Mouse (Mus musculus): ENCODE results near the gene Ric8a.

Ric8a gene

GRCm38 (mm10) chr7:140844905-140845665 is 11.7 kb upstream of the Ric8a start, which contains the start of gene Scgb1c1:
Gene Scgb1c1 (plus strand): TSS chr7:140845547.
- peak; percentile 74; the same call in 1 of the 2 replicates for ATAC-seq (ENCODE audit: insufficient number of reproducible peaks, low FRiP score, low TSS enrichment)

- ATAC-seq (ENCODE audit: insufficient number of reproducible peaks, low FRiP score, low TSS enrichment) = no peak
These were observed 11.1 kb upstream of the Ric8a start for GRCm38 (mm10) chr7:140845683-140846082.

GRCm38 (mm10) chr7:140846676-140847075 is 10.1 kb upstream of the Ric8a start:
- no peak for ATAC-seq (ENCODE audit: insufficient number of reproducible peaks, low FRiP score, low TSS enrichment)

GRCm38 (mm10) chr7:140847755-140848580 is 8.8 kb upstream of the Ric8a start, which contains the start of gene Odf3:
Gene Odf3 (plus strand): TSS chr7:140847805.
- no peak for ATAC-seq (ENCODE audit: insufficient number of reproducible peaks, low FRiP score, low TSS enrichment)

- ATAC-seq (ENCODE audit: insufficient number of reproducible peaks, low FRiP score, low TSS enrichment) = no peak
These were observed 8.2 kb upstream of the Ric8a start for GRCm38 (mm10) chr7:140848591-140848990.

- ATAC-seq (ENCODE audit: insufficient number of reproducible peaks, low FRiP score, low TSS enrichment) = no peak
These were observed 4.8 kb upstream of the Ric8a start for GRCm38 (mm10) chr7:140851916-140852315.

- no peak for ATAC-seq (ENCODE audit: insufficient number of reproducible peaks, low FRiP score, low TSS enrichment)
These were observed 3.4 kb upstream of the Ric8a start for GRCm38 (mm10) chr7:140853386-140853785.

GRCm38 (mm10) chr7:140854483-140854882 is 2.3 kb upstream of the Ric8a start:
- no peak for ATAC-seq (ENCODE audit: insufficient number of reproducible peaks, low FRiP score, low TSS enrichment)

- no peak for ATAC-seq (ENCODE audit: insufficient number of reproducible peaks, low FRiP score, low TSS enrichment)
These were observed 1.6 kb upstream of the Ric8a start for GRCm38 (mm10) chr7:140855181-140855580.

GRCm38 (mm10) chr7:140855860-140856784 is 635 bp upstream of the Ric8a start, which contains the start of gene Gm45785:
Gene Gm45785 (minus strand): TSS chr7:140856331.
- peak; percentile 85 for ATAC-seq (ENCODE audit: insufficient number of reproducible peaks, low FRiP score, low TSS enrichment)

- 0 out of 2 replicates have a peak, but pooled peaks have one; percentile 4 for ATAC-seq (ENCODE audit: insufficient number of reproducible peaks, low FRiP score, low TSS enrichment)
These were observed 1.1 kb downstream of the Ric8a start, which contains the start of gene Bet1l for GRCm38 (mm10) chr7:140857550-140858505. Gene Bet1l (minus strand): TSS chr7:140857577.

GRCm38 (mm10) chr7:140858746-140859145 is 2.0 kb downstream of the Ric8a start:
- ATAC-seq (ENCODE audit: insufficient number of reproducible peaks, low FRiP score, low TSS enrichment) = no peak

GRCm38 (mm10) chr7:140859997-140860396 is 3.2 kb downstream of the Ric8a start:
- no peak for ATAC-seq (ENCODE audit: insufficient number of reproducible peaks, low FRiP score, low TSS enrichment)

GRCm38 (mm10) chr7:140860728-140861127 is 4.0 kb downstream of the Ric8a start:
- ATAC-seq (ENCODE audit: insufficient number of reproducible peaks, low FRiP score, low TSS enrichment) = no peak

GRCm38 (mm10) chr7:140864761-140865160 is 8.0 kb downstream of the Ric8a start:
- no peak for ATAC-seq (ENCODE audit: insufficient number of reproducible peaks, low FRiP score, low TSS enrichment)

GRCm38 (mm10) chr7:140874224-140874623 is 17.5 kb downstream of the Ric8a start:
- no peak for ATAC-seq (ENCODE audit: insufficient number of reproducible peaks, low FRiP score, low TSS enrichment)

- no peak for ATAC-seq (ENCODE audit: insufficient number of reproducible peaks, low FRiP score, low TSS enrichment)
These were observed 20.6 kb downstream of the Ric8a start for GRCm38 (mm10) chr7:140877364-140877763.

GRCm38 (mm10) chr7:140879355-140879754 is 22.6 kb downstream of the Ric8a start:
- no peak for ATAC-seq (ENCODE audit: insufficient number of reproducible peaks, low FRiP score, low TSS enrichment)

- ATAC-seq (ENCODE audit: insufficient number of reproducible peaks, low FRiP score, low TSS enrichment) = no peak
These were observed 23.7 kb downstream of the Ric8a start for GRCm38 (mm10) chr7:140880419-140880818.

Measured in cerebellum, adult (tissue).